Mouse (Mus musculus) liver, adult 2 months (tissue): ENCODE measurements around the gene Prickle1.

ENCODE experiments used
- CTCF ChIP-seq: fragments of 200-500 bp; IDR thresholded peaks from 2 replicates; pipeline ENCODE4 v1.5.1; 2011; ENCODE audit warnings: low read depth, low read length, control low read depth
- POLR2A ChIP-seq: fragments of 200-500 bp; IDR thresholded peaks from 2 replicates; pipeline ENCODE4 v1.6.1; 2011; ENCODE audit warnings: low read length, control low read depth; ENCODE audit not compliant: insufficient read depth; ENCODE audit errors: extremely low read depth

DNA sequence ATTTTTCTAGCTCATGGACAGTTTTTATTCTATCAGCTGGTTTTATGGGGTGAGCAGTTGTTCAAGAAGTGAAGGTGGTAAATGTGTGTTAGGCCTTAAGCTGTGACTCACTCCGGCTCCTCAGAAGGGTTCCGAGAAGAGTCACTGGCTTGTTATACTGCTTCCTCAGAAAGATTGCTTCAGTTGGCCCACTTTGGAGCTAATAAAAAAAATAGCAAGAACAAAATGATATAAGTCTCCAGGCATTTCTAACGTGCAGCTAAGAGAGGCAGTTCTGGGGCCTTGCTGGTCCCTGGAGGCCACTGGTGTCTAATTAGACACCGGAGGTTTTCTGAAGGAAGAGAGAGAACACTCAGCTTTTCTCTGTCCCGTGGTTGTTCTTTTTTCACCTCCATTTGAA lies 38.8 kb upstream of the Prickle1 start:
- TF ChIP-seq POLR2A (no peak), CTCF (no peak)
